Mouse (Mus musculus) CD8-positive naive resting alpha-beta T cell, adult 2 months (primary cell): ENCODE data around the gene H2-DMb2.

ENCODE experiments used
- DNase-seq, 2 experiments: peaks; one replicate each; pipeline ENCODE4 v3.0.0; 2022; ENCODE audit warnings: low read depth in 2 of 2, low spot score in 2 of 2

Gene H2-DMb2

DNA sequence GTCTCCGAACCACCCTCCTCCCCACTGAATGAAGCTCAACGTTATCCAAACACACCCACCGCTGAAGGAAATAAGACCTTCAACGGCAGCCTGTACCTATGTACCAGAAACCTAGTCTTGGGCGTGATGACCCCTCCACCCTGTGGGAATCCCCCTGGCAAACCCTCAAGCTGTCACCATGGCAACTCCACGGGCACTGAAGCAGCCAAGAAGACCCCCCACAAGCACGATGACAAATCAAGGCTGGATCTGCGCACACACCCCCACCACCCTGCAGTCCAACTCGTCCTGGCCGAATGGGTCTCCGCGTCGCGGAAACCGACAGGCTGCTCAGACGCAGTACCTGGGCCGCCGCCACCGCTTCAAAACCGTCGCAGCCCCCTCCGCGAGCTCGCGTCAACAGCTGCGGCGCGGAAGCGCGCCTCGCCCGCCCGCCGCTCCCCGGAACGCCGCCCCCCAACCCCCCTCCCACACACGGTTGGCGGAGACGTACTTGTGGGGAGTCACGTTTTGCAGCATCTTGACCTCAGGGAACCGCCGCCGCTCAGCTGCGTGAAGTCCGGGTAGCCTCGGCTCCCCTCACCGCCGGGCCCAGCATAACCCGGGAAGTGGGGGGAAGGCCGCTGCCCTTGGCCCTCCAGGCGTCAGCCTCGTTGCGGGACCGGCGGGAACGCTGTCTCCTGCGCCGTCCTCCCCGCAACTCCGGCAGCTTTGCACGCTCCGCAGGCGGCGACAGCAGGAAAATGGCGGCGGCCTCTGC is 24.8 kb upstream of the H2-DMb2 start:
- peak; percentile 35 to 45 for DNase-seq

DNA sequence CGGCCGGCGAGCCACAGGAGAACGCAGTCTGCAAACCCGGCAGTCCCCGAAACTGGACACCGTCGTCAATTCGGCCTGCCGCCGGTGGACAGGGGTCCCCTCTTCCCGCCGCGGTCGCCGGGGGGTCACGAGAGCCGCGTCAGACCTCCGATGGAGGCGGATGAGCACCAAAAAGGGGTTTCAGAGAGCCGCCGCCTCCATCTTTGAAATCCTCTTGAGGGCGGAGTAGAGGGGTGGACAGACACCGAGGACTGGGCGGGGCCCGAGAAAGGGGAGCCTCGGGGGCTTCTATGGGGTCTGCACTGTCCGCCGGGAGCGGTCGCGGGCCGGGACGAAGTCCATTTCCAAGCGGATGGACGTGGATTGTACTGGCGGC is 24.2 kb upstream of the H2-DMb2 start:
- no peak for DNase-seq

DNA sequence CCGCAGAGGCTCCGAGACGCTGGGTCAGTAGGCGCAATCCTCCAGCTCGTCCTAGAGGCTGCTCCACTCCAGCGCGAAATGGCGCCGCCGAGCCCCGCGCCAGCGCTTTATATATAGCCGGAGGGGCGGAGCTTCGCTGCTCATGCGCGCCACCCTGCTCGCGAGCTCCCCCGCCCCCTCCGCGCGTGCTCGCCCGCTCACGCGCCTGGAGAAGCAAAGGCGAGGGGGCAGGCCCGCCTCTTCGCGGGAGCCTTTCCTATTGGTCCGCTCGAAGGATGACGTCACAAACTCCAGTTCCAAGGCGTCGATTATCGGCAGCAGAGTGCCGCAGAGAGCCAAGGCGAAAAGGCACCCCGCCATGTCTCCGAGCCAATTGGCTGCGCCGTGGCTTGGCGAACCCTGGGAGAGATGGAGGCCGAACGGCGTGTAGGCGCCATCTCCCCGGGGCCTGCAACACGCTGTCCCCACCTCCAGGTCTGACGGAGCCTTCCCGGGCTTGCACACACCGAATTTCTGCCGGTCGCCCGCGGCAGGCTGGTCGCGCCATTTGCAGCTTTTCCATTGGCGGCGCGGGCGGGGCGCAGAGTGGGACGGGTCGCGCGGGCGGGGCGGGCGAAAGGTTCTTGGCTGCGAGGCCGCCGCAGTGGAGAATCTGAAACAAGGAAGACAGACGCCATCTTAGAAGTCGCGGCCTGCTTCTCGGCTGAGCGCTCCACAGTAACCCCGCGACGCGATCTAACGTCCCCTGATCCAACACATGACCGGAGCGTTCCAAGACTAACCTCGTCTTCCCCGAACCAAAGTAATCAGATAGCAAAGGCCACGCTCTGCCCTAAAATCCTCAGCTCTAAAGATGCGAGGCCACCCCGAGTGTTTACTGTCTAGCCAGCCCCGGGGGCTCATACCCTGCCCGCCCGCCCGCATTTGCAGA is 23.6 kb upstream of the H2-DMb2 start, which contains the start of gene H2-DMa:
TSS of gene H2-DMa (plus strand) at position 293 of the 931 bp plus-strand sequence.
- DNase-seq = peak; percentile 98 to 99

DNA sequence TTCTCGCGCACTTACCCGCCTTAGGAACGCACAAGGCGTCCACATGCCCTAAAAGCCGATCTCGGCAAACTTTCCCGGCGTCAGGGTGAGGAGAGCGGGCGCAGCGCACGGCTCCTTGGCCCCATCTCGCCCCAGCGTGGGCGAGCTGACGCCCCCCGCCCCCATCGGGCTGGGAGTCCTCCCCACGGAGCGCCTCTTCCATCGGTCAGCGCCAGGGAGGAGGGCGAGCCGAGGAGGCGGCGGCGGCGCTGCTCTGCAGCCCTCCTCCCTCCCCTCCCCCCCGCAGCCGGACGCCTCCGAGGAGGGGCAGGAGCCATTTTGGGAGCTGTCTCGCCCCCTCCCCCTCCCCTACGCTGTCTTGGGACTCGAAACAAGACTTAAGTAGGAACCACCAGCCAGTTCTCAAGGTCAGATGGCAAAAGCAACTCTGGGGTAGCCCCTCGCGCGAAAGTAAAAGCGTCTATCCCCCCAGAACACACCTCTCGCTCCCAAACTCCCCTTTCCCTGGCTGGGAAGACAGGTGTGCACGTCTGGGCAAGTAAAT is 22.9 kb upstream of the H2-DMb2 start:
- peak in 1 of 2 experiments; percentile 58 for DNase-seq

DNA sequence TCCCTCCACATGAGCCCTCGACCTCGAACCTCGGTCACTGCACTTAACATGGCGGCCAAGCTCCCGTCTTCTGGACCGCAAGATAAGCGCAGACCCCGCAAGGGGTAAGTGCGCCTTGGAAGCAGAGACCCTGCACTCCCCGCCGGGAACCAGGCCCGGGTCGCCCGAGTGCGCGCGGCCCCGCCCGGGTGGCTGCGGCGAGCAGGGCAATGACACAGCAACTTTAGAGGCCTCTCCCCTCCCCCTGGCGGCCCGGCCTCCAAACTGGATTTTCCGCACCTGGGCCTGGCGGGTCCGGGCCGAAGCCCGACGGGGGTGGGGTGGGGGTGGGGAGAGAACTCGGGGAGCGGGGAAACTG is 22.3 kb upstream of the H2-DMb2 start:
- peak; percentile 47 to 61 for DNase-seq

DNA sequence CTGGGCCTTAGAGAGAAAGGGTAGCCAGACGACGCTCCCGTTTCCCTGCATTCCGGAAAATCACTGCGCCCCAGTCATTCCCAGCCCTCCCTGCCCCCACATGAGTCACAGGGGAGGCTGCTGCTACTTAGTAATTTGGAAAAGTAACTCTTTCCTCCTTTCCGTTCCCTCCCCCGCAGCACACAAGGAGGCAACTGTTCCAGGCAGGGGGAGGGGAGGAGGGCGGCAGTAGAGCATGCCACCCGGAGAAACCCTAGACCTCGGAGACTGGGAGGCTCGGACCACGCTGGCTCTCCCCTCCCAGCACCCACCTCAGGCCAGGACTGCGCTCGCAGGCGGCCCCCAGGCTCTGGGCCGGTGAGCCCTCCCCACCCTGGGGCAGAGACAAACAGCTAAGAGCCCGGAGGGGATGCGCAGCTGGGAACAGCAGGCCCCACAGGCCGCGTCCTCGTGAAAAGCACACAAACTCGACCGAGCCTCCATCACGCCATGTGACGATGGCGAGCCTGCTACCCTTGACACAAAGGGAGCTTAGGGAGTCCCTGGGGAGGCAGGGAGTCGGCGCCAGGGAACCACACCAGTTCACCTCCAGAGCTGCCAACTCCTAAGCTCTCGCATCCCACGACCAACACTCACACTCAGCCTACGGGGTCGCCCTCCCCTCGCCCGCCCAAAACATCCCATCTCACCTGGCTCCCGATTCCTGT is 21.8 kb upstream of the H2-DMb2 start:
- DNase-seq = peak; percentile 47 to 60

DNA sequence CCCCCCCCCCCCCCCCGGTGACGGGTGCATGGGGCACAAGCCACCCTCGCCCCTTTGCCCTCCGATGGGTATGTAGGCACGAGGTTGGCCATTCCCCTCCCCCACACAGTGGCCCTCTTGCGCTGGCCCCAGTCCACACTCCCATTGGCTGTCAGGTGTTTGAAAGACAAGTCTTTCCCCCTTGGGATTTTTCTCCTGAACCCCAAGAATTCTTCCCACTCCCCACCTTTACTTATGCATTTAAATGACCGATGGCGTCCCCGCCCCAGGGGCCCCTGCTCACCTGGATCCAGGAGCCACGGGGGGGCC is 21.3 kb upstream of the H2-DMb2 start:
- no peak for DNase-seq

DNA sequence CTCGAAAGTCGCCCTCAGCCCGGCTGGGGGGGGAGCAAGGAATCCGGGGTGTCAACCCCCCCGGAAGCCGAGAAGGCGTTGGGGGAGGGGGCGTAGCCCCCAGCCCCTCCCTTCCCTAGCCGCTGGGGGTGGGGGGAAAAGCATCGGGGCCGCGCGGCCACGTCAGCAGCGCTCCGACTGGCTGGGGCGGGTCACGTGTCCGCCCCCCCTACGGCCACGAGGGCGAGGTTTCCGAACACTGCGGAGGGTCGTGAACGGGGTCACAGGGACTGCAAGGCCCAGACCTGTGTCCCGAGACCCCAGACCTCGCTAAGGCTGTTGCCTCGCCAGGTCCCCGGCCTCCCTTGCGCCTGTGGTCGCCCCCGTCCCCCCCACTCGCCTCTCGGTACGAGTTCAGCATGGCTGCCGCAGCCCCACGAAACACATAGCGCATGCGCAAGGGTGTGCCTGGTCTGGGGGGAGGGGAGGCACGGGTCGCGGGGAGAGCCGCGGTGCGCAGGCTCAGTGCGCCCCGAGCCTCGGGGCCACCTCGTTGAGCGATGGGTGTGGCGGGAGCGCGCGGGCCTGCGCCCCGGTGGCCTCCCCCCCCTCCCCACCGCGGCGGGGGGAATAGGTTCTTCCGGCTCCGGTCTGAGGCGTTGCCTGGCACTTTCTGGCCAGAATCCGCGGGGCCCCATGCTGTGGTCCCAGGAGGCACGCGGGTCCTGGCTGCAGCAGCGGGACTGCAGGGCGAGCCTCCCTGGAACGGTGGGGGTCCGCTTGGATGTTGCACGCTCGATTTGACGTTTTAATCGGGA is 20.7 kb upstream of the H2-DMb2 start, which contains the start of gene Brd2:
TSS of gene Brd2 (minus strand) at position 447 of the 797 bp plus-strand sequence.
- peak; percentile 93 to 95 for DNase-seq

DNA sequence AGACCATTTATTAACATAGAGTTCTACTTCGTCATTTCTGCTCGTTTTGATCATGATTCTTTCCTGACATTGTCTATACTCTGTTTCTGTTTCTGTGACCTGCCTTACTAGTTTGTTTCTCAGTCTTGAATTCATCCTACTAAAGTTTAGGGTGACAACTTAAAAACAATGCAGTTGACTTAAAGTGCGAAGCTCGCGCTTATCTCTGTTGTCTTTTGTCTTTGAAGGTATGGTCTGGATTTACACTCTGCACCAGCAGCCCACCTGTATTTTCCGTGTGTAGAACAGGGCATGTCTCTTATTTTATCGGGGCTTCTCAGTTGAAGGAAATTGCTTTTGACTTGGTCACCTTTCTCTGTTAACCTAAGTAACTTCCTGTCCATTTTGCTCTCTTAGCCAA is 20.0 kb upstream of the H2-DMb2 start:
- no peak for DNase-seq

DNA sequence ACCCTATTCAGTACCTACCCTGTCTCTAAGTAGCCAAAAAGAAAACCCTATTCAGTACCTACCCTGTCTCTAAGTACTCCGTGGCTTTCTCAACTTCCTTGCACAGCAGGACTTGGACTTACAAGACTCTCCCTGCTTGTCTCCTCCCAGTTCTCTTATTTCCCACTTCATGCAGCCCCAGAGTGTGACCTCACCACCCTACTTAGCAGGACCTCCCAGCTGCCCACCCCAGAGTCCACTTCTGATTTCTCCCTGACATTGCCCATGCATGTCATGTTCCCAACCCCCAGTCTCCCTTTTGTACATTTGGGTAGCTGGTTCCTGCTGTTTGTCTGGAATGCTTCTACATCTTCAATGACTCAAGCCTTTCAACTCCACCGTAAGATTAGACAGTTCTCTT is 19.6 kb upstream of the H2-DMb2 start:
- no peak for DNase-seq

DNA sequence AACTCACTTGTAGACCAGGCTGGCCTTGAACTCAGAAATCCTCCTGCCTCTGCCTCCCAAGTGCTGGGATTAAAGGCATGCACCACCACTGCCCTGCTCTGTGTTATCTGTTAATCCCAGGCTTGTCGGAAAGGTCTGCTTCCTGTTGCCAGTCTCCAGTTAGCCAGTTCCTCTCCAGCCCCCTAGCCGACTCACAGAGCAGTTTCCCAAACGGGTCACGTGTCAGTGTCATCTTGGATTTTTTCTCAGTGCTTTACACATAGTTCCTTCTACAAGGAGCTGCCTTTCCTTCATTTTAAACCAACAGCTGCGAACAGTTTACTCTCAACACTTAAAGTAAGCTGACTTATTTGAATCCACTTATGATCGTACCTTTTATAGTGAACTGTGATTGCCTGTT is 18.5 kb upstream of the H2-DMb2 start:
- DNase-seq = no peak

DNA sequence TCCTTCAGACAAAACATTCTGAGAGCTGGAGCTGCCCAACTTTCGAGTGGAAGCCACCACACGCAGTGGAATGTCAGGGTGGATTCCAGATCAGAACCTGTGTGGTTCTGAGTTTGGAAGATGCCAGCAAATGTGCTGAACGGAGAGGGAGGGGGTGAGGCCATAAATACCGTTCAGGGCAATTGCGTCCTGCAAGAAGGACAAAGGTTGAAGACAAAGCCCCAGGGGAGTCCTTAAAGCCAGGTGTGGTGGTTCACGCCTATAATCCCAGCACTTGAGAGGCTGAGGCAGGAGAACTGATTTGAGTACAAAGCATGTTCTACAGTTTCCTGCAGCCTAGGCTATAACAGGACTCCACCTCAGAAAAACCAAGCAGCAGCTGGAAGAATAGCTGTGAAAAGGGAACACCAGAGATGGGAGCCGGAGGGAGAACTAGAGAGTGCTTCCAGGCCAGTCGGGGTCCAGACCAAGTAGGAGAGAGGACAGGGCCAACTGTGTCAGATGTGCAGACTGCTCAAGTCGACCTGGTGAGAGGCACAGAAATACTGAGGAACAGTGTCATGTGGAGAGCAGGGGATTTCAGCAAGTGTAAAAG is 16.2 kb upstream of the H2-DMb2 start:
- DNase-seq = no peak

DNA sequence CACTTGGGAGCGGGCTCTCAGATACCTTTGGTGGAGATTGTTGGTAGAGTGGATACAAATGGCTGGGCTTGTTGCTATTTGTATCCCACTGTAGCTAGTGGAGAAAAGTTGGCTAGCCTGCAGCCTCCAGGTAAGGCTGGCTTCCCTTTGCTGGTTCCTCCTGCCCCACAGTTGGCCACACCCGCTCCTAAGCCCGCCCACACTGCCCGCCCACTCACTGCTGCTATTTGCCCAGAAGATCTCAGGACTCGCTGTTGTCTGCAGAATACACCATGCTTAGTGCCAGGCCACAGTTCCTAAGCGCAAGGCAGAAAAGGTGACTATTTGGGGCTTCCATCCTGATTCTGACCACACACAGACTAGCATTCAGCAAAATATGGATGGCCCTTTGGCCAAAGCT is 15.6 kb upstream of the H2-DMb2 start:
- peak in 1 of 2 experiments; percentile 62 for DNase-seq

DNA sequence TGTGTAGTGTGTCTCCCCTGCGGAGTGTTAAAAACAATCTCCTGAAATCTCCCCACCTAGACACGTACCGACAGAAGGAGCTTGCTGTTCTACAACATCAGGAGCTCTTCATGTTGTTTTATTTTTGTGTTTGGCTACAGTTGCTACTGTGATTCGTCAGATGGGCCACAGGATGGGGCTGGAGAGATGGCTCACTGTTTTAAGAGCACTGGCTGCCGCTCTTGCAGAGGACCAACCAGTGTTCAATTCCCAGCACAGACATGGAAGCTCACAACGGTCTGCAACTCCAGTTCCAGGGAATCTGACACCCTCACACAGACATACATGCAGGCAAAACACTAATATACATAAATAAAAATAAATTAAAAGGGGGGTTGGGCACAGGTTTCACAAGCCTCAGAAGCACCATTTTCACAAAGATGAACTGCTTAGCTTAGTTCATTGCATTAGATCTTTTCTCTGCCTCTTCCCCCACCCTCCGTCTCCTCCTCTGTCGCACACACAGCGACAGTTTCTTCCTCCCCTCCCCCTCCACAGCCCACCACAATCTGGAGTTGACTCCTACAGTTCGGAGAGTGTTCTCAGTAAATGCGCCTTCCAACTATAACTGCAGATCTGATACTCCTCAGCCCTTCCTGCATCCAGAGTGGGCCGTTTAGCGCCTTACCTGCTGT is 14.7 kb upstream of the H2-DMb2 start:
- peak in 1 of 2 experiments; percentile 52 for DNase-seq

DNA sequence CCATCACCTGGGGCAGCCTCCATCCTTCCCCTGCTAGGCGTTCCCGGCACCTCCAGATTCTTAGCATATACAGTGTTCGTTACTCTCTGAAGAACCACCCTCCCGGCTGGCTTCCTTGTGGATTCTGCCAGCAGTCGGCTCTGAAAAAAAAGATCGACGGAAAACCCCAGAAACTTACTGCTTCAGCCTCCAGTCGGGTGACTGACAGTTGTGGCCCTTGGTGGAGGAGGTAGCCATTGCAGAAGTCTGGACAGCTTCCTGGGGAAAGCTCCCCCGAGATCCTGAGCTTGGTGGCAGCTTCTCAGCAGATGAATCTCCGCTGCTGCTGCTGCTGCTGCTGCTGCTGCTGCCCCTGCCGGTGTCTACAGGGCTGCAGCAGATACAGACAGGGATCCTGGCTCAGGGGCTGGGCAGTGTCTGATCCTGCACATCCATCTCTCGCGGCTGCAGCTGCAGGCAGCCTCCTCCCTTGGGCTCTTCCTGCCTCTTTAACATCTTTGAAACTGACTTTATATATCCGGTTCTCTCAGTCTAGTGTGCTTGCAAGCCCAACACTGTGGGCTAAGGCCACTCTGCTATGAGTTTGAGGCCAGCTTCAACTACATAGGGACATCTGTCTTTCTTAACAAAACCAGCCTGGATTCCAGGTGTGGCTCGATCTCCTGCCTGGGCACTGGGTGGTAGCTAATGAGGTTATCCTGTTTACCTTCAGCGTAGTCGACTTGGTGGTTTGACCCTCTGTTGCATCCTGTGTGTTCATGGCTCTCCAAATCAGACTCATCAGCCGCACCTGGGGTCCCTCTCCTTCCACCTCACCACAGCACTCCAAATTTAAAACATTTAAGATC is 13.9 kb upstream of the H2-DMb2 start:
- no peak for DNase-seq

DNA sequence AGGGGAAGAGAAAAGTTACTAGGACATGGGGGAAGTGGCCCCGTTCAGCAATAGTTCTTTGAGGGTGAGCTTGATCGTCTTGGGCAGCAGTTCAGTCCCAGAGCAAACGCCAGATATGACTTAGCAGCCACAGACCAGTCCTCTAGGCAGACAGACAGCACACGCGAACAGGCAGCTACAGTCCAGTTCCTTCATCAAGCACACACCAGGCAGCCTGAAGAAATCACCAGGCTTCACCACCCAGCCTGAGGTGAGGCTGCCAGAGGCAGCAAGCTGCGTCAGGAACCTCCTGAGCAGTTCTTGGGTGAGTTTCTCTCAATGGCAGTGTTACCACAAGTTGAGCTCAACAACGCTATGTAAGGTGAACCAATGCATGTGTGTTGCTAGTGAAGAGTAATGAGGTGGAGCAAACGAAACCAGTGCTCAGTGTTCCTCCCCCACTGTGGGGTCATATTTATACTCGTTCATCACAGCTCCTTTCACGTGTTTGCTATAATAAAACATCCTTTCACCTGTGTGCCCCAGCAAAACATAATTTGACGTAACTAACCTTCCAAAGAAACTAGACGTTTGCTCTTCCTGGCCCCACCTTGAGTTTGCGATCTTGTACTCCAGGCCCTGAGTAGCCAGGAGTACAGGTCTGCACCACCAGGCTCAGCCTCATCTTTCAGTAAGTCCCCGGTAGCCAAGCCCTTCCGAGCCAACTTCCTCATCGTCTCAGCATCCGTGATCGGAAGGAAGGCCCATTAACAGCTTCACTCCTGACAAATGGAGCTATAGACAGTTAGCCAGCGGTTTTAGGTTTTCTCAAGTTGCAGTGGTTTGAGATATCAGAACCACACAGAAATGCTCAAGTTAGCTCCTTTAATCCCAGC is 12.8 kb upstream of the H2-DMb2 start:
- DNase-seq = no peak

DNA sequence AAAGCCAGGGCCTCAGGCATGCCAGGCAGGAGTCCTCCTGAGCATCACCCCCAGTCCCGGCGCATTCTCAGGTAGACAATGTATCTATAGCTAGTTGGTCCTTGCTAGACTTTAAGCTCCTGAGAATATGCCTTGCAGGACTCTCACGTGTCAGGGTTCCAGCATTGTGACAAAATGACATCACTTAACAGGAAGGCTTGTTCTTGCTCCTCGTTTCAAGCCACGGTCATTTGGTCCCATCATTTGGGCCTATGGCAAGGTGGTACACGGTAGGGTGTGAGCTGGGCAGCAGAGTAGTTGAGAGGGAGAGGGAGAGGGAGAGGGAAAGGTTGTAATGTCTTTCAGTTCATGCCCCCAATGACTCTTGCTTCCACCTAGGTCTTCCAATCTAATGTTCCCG is 11.2 kb upstream of the H2-DMb2 start:
- DNase-seq = no peak

DNA sequence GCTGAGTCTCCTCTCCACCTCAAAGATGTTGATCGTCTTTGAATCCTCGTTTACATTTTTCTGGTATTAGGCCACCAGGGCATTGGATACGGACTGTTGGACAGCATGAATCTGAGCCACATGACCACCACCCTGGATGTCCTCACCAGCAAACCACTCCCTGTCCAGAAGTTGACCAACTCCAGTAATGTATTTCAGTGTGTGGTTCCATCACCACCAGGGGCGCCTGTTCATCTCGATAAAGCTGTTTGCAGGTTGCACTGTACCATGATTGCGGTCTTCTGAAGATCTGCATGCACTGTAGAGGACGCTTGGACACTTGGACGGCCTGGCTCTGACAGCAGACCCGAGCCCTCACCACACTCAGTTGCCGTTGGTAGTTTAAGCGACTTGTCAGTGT is 9.8 kb upstream of the H2-DMb2 start:
- no peak for DNase-seq
